Mouse (Mus musculus) lung, adult 18-20 months (tissue): ENCODE measurements at regions not wholly inside any gene's neighbourhood (a gene's known extent, or its start where the extent isn't known, plus 50 kb on each side); places are given as distances from the start of the nearest gene placed in this dataset.

Source experiments
- DNase-seq, 2 experiments: peaks; one replicate each; pipeline ENCODE4 v3.0.0; 2022; ENCODE audit warnings: mixed read lengths in 2 of 2

DNA sequence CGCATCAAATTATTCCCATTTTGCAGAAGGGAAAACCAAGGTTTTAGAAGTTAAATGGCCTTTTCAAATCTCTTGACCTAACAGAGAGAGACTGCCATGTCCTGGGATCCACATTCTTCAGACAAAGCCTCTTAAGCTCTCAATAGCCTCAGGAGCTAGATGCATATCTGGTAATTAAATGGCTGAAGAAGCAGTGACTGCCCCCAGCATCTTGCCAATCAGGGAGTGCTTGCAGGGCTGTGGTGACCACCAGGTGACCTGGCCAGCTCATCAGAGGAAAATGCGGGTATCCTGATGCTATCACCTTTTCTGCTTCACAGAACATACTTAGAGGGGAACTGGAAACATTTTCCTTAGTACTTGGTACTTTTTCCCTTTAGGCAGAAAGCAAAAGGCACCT, 227.2 kb downstream of the Wdr11 start:
- DNase-seq = no peak

DNA sequence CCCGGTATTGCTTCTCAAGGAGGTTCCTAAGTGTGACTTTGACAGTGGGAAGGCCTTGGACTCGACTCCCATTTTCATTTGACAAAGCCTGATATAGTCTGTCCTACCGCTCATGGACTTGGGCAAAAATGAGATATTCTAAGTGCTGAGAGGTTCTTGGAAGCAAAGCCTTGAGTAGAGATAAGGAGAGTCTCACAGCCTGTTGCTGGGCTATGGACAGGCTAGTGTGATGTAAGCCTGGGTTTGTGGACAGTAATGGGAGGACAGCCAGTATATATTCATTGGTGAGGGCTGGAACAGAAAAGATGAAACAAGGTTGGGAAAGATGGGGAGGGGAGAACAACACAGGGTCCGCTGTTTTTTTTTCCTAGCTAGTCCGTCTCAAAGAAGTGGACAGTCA, 228.0 kb downstream of the Wdr11 start:
- no peak for DNase-seq

DNA sequence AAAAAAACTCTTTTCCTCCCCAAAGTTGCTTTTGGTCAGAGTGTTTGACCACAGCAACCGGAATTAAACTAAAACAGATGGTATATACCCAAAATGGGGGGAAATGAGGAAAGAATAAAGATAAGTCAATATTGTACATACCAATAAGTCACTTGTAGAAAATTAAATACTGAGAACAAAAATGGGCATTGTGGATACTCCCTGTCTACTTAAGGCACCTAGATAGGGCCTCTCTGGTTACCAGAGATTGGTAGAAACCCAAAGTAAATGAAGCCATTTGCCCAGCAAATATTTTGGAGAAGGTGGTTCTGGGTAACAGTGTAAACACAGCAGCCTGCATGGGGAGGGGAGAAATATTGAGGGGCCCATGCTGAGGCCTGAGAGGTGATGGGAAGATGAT, 237.3 kb downstream of the Wdr11 start:
- no peak for DNase-seq

DNA sequence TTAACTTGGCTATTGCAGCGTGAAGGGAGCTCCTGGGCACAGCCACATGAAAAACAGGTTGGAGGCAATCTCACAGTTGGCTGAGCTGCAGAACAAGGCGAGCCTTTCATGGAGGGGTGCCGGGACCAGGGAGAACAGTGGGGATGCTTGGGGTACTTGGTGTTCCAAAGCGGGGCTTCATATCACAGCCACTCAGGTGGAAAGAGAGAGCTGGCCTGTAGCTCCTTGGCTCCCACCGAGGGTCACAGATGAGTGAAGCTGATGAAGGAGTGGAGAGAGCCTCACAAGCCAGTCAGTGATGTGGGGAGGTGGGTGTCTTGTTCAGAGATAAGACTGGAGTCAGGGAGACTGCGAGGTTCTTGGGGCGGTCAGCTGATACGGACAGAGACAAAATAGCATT, 241.2 kb downstream of the Wdr11 start:
- DNase-seq = no peak

DNA sequence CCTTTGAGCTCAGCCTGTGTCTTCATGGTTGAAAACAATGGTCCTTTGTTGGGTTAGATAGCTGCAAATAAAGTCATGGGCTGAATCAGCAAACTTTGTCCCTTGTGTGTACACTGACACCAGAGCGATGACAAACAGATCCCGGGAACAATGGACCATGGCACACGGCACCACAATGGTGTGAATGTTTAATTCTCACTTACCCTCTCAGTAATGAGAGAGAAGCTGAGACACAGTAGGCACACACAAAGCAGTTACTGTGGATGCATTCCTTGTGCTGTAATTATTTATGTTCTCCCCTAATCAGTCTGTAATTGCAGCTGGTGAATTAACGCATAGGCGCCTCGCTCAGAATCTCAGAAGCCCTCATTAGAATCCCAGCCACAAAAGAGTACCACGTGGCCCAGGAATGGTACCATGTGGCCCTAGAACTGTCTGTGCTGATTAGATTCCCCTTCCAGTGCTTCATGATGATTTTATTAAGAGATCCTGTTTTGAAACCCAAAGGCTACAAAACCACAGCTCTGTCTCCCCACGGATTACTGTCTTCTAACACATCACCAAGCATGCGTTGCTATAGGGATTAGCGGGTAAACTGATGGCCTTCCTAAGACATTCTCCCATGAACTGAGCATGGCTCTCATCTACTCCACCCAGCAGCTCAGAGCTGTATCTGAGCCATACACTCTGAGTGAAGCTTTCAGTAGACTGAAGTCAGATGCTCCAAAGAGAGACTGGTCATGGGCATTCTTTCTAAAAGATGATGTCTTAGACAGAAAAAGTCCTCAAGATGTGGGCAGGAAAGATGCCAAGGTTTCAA, 250.8 kb downstream of the Wdr11 start:
- no peak for DNase-seq

DNA sequence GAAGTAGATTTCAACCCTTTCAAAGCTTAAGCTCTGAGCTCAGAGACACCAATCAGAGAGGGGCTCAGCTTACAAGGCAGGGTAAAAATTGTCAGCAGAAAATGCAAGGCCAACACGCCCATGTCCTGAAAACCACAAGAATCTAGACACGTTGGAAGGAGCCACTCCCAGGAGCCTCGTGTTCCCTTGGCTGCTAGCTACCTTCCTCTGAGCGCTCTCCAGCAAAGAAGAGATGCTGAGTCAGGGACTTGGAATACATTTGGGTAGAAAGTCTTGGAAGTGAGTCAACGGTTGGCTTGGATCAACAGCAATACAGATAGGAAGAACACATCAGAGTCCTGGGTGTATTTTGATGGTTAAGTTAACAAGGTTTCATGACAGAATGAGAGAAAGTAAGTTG, 255.5 kb downstream of the Wdr11 start:
- peak; percentile 65 to 76 for DNase-seq

DNA sequence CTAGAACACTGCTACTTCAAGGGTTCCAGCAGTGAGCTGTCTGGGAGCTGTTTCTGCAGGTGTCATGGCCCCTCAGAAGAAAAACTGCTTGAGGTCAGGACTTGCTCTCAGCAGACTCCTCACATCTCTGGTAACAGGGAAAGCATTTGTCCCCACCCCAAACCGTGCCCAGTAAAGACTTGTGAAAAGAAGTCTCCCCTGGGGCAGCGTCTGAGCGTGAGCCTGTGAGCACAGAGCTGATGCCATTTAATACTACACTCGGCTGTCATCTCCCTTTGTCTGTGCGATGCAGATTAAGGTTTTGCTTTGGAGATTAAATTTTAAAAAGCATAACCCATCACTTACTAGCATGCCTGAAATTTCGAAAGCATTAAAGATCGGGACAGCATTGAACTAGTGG, 261.9 kb downstream of the Wdr11 start:
- no peak for DNase-seq

DNA sequence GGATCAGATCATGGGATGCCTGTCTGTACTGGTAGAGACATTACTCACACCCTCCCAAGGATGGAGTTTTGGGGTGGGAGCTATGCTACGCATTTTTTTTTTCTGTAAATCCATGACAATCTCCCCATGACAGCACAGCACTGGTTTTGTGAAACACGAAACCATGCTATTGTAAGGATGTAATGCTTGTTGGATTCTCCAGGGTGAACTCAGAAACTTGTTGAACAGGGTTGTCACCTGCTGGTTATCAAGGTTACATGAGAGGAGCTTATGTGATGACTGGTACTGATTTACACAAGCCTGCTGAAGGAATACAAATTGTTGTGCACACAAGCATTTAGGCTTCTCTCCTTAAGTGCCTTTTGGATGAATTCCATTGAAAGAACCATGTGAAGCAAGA, 263.3 kb downstream of the Wdr11 start:
- DNase-seq = no peak

DNA sequence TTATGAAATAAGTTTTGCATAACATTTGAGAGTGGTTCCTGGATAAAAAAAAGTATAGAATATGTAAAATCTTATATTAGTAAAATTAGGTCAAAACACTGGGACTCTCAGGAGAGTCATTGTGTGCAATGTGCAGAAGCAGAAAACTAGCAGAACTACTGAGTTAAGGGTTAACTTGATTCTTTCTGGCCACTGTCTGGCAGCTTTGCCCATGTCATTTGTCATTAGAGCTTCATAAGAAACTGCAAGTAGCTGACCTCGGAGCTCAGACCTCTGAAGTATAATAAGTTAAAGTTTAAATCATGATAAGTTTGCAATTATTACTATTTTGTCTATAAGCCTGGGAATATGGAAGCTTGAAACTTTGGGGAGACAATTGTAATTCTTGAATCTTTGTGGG, 271.3 kb downstream of the Wdr11 start:
- DNase-seq = no peak

DNA sequence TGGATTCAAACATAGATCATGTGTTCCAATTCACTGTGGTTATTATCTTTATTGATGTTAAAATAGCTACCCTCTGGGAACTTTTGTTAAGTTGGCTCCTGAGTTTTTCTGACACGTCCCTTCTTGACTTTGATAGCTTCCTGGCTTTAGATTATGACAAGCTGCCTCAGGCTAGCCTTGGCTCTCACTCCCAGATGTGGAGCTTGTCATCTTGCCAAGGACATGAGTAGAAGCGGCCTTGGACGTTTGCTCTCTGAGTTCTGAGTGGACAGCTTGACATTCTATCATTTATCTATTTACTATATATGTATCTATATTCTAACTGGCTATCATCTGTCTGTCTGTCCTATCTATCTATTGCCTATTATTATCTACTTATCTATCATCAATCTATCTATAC, 273.9 kb downstream of the Wdr11 start:
- no peak for DNase-seq

DNA sequence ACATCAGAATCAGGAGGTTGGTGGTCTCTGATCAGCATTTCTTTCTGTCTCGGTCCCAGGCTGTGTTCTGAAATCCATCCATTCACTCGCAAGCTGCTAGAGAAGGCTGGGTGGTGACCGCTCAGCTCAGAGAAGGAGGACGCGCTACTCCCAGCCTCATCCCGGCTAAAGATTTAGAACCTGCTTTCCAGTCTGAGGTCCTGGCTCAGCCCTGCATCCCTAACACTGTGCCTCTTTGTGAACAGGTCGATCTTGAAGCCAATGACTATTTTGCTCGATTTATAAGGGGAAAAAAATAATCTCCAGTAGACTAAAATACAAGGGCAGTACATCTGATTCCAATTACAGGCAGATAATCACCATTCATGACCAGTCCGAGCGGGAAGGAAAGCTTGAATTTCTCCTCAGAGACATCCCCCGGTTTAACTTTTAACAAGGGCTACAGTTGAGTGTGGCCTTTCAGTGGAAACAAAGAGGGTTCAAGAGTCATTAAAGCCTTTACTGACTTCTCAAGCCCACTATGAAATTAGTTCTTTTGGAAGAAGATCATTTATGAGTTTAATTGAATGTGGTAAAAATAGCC, 280.6 kb downstream of the Wdr11 start:
- no peak for DNase-seq

DNA sequence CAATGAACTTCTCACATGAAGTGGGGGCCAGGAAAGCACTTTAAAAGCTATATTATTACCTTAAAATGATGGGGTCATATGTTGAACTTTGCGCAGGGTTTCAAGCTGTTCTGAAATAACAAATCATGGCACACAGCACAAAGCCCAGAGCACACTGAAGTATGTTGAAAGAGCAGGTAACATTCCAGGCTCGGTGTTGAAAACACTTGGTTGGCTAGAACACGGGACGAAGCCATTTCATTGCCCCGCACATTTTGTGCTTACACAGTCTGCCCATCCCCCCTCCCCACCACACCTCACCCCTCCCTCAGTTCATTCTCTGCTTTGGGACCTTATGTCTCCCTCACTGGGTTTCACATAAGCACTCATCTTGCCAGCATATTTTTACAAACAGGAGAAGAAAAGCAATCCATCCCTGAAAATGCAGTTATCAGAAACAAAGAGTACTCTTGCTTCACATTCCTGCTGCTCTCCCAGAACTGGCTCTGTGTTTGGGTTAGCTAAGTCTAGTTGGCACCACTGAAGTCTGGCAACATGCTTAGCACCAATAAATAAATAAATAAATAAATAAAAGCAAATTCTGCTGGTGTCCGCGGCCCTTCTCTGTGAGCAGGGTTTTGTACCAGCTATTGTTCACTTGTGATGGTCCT, 284.7 kb downstream of the Wdr11 start:
- DNase-seq = peak; percentile 20 to 53

DNA sequence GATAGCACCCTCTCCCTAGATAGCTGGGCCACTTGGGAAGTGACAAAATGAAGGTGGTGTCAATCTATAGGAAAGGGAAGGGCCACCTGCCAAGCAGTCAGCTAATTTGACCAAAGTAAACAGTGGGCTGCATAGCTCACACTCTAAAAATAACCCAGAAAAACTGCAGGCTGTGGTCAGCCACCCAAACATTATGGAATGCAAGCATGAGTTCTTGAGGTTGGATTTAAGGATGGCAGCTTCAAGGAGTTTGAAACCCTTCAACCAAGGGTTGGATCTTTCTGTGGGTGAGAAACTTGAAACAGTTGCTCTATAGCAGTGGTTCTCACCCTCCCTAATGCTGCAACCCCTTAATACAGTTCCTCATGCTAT, 285.2 kb downstream of the Wdr11 start:
- peak in 1 of 2 experiments; percentile 12 for DNase-seq

DNA sequence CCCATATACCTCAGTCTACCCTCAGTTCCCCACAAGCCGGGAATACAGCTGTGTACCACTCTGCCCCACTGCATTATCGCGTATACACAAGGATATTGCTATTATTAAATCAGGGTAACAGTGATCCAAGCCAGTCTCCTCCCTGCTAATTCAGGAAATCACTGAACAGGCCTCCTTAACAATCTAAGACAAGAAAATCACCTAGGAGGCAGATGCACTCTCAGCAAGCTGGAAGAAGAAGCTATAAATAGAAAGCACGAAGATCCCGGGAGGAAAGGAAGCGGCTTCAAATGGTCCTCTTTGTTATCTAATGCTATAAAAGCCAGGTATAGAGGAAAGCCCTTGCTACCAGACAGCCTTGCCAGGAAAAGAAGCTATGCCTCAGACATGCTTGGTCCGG, 304.6 kb downstream of the Wdr11 start:
- no peak for DNase-seq

DNA sequence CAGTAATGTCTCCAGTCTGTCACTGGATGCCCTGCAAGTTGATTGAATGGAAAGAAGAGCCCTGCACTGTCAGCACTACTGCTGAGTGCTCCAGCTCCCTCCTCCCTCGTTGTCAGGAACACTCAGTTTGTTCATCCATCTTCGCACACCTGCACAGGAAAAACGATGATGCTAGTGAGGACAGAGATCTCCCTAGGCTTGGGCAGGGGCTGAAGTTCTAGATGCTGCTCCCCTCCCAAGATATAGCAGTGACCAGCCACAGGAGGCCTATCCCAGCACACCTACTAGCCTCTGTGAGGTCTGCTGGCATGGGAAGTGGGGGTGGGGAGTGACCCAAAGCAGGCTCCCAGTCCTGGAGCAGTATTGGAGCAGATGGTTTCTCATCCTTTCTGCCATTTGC, 305.8 kb downstream of the Wdr11 start:
- DNase-seq = no peak

DNA sequence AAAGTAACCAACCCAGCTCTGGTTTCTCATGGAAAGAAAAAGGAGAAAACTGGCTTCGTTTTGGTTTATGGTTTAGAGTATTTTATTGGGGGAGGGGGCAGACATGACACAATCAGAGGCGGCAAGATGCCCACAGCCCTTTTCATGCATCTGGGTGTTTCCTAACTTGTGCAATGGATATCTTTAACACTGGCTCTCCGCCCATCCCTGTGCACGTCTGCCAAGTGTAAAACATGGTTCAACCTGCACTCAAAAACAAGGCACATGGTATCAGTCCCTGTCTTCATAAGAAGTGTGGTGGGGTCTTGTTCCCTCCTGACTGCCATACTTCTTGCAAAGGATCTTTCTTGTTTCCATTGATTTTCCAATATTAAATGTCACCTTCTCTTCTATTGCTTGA, 310.6 kb downstream of the Wdr11 start:
- DNase-seq = no peak

DNA sequence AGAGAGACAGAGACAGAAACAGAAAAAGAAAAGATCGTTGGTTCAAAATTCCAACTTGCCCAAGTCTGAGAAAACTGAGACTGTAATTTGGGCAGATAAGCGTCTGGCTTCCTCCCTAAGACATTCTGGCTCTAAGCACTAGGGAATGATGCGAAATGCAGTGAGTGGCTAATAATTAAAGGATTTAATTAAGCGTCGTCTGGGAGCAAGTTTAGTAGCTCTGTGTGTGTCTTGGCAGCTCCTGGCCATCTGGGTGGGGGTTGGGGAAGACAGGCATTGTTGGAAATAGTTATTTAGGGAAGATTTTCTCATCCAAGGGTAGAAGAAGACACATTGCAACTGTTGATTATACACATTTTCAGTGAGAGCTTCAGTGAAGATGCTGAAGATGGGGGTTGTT, 311.5 kb downstream of the Wdr11 start:
- DNase-seq = no peak

DNA sequence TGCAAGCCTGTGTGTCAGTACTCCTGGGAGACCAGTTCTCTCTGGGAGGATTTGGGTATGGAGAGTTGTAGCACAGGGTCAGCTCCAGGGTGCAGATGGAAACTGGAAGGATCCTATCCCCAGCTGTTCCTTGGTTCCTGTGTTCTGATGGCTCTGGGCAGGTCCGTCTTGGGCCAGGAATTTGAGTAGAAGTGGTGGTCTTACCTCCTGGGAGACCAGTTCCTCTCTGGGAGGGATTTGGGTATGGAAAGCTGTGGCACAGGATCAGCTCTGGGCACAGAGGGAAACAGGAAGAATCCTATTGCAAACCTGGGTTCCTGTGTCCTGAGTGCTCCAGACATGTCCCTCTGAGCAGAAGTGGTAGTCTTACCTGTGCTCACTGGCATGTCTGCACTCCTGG, 314.5 kb downstream of the Wdr11 start:
- DNase-seq = no peak

DNA sequence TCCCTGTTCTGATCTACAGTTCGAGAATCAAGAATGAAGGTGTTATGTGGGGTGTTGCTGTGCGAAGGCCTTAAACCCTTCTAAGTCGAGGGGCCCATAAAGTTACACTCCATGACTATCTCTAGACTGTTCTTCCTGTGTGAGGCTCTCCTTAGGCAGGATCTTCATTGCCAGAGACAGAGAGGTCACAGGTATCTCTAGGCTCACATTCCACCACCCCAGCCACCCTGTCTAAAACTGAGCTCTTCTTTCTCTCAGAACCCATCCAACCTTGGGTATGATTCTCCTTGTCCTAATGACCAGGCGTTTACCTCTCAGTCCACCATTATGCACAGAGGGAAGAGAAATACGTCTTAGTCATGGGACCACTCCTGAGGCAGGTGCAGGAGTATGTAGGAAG, 317.2 kb downstream of the Wdr11 start:
- no peak for DNase-seq

DNA sequence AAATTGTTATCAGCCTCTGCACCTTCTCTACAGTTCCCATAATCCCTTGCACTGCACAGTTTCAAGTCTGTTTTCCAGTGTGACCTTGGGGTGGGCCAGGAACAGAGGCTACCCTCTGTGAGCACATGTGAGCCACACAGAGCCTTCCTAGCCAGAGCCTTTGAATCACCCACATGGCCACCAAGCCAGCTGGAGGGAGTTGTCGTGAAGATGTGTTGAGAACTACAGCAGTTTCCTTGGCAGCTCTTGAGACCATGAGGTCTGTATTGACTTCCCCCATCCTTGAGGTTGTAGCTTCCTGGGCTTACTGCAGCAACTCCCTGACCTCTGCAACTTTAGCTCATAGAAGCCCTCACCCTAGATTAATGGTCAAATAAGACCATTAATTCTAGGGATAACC, 318.1 kb downstream of the Wdr11 start:
- DNase-seq = no peak

DNA sequence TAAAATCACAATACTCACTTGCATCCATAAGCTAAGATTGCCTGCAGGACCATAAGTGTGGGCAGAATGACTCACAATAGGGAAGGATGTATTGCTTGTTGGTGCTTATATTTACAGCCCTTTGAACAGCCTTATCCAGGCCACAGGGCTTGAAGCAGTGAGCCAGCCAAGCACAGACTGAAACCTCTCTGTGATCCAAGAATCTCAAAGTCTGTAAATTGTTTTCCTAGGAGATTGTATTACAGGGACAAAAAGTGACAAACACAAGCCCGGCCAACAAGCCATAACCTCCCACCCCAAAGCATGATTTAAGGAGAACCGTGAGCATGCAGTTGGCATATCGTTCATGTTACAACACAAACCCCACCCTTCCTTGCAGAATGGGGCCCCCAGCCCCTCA, 319.2 kb downstream of the Wdr11 start:
- DNase-seq = no peak

DNA sequence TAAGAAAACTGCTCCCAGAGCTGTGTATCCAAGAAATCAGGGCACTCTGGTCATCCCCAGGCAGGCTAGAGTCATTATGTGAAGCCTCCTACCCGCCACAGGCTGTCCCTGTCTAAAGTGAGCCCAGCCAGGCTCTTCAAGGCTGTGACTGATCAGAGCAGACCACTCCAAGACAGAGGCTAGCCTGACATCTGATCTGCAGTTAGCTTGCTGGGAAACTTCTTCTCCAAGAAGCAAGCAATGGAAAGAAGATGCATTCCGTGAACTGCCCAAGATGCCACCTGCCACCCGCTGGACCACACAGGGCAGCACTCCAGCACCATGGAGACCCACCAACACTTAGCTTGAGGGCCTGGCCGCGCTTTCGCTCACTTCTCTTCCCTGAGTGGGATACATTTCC, 323.2 kb downstream of the Wdr11 start:
- no peak for DNase-seq

DNA sequence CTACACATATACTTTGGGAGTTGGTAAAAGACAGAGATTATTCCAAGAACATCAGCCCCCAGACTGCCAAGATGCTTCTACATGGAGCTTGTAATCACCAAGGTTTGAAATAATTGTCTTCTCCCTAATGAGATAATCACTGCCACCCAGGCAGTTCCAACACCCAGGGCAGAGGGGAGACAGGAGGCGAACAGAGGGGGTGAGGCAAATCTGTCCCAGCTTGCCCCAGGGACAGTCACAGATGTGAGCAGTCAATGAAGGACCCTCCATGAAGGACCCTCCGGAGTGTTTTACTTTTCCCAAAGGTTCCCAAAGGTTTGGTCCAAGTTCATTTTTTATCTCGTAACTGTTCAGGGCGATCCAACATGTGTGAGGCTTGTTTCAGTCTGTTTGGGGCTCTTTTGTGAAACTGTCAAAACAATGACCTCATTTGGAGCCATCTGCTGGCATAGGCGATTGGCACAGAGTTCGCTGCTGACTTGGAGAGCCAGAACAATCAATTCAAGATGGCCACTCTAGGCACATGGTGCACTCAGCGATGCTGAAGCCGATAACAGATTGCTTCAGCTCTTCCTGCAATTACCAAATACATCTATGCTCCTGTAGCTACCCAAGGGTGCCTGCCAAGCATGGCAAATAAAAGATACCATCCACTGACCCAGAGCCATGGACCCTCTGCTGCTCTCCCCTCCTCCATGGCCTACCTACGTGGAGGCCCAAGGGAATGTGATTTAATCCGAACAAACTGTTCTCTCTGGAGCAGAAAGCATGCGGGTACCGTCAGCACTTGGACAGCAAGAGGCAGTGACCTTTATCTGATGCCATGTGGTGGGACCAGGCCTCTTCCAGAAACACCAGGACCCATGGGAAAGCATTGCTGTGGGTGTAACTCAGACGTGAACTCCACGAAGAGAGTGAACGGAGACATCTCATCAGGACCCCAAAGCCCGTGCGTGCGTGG, 326.9 kb downstream of the Wdr11 start:
- DNase-seq = no peak
